Mouse (Mus musculus): ENCODE measurements around the gene Nudt6. TPM values are rescaled to one million over a fixed set of nuclear protein-coding genes. Genes with fewer than 3 reads are reported as not detected.

Nudt6 gene
- total and polyA plus RNA-seq, 3 experiments, result 6.0 to 9.1 TPM; not detected in 1

- Histone ChIP-seq H3K27me3 (ENCODE audit: control insufficient read depth in 1 of 2, insufficient read depth in 2 of 2, low read length in 2 of 2) (no peaks in the 10 kb centered on the region), H3K79me2 (ENCODE audit: control insufficient read depth, insufficient read depth, low read length, poor library complexity) (peaks cover 37% of the 10 kb centered on the region), H3K27ac (ENCODE audit: control insufficient read depth, low read depth, low read length) (peak overlapping the region; percentile 88), H3K4me1 (ENCODE audit: control insufficient read depth in 1 of 2, insufficient read depth in 2 of 2, low read length in 2 of 2) (peaks cover 2 to 6% of the 10 kb centered on the region in 2 experiments; a peak in 1 of 4 replicates), H3K9me3 (replicated peaks; ENCODE audit: insufficient read depth, low read length) (no peaks in the 10 kb centered on the region), H3K36me3 (ENCODE audit: control insufficient read depth in 1 of 2, insufficient read depth in 2 of 2, low read length in 2 of 2) (peaks cover 12% of the 10 kb centered on the region in 2 experiments; a peak in 3 of 4 replicates), H3K4me3 (ENCODE audit: control insufficient read depth in 1 of 2, insufficient read depth in 1 of 2, low read depth in 2 of 2, low read length in 2 of 2) (peak overlapping the region; percentile 91 to 95), H3K9ac (ENCODE audit: control insufficient read depth, low read depth, low read length, poor library complexity, severe bottlenecking) (peak overlapping the region; percentile 94)
- no peak for TF ChIP-seq ZKSCAN1 (IDR thresholded peaks at IDR 0.05; ENCODE audit: low read depth, low read length)
- no peak for TF ChIP-seq ELF1 (IDR thresholded peaks at IDR 0.05; ENCODE audit: low read depth, low read length)
- TF ChIP-seq TAL1 (IDR thresholded peaks at IDR 0.05; ENCODE audit: low read length), result no peak
- TF ChIP-seq UBTF (IDR thresholded peaks at IDR 0.05; ENCODE audit: borderline replicate concordance, insufficient read depth, low read depth, low read length), result no peak
- 0 out of 4 replicates have a peak, but pooled peaks of 1 of the 2 experiments have one; percentile 22 for TF ChIP-seq USF2 (IDR thresholded peaks at IDR 0.05; ENCODE audit: borderline replicate concordance in 1 of 2, insufficient read depth in 1 of 2, low read depth in 1 of 2, low read length in 2 of 2)
- no peak for TF ChIP-seq ZC3H11A (IDR thresholded peaks at IDR 0.05; ENCODE audit: low read depth, low read length)
- no peak for TF ChIP-seq GATA1 (IDR thresholded peaks at IDR 0.05; ENCODE audit: low read depth, low read length)
- TF ChIP-seq NELFE (IDR thresholded peaks at IDR 0.05; ENCODE audit: low read depth, low read length), result no peak
- no peak for TF ChIP-seq EP300 (IDR thresholded peaks at IDR 0.05; ENCODE audit: low read depth in 1 of 2, low read length in 2 of 2)
- TF ChIP-seq POLR2AphosphoS5 (IDR thresholded peaks at IDR 0.05; ENCODE audit: borderline replicate concordance, low read depth, low read length), result no peak
- no peak for TF ChIP-seq E2F4 (IDR thresholded peaks at IDR 0.05; ENCODE audit: borderline replicate concordance, low read depth, low read length)
- TF ChIP-seq MXI1 (IDR thresholded peaks at IDR 0.05; ENCODE audit: low read depth, low read length), result no peak
- peak; percentile 73 for TF ChIP-seq USF1 (IDR thresholded peaks at IDR 0.05; ENCODE audit: low read depth, low read length)
- TF ChIP-seq POLR2AphosphoS2 (IDR thresholded peaks at IDR 0.05; ENCODE audit: low read length), result no peak
- TF ChIP-seq BHLHE40 (IDR thresholded peaks at IDR 0.05; ENCODE audit: borderline replicate concordance, low read depth, low read length), result 0 out of 2 replicates have a peak, but pooled peaks have one; percentile 39
- TF ChIP-seq KAT2A (conservative IDR thresholded peaks at IDR 0.05; ENCODE audit: low read depth, low read length), result no peak
- TF ChIP-seq MYB (IDR thresholded peaks at IDR 0.05; ENCODE audit: low read depth, low read length), result no peak
- no peak for TF ChIP-seq MEF2A (IDR thresholded peaks at IDR 0.05; ENCODE audit: extremely low read depth, insufficient replicate concordance, low read depth, low read length, poor library complexity, severe bottlenecking)
- no peak for TF ChIP-seq CHD1 (IDR thresholded peaks at IDR 0.05; ENCODE audit: low read depth, low read length)
- no peak for TF ChIP-seq TCF12 (IDR thresholded peaks at IDR 0.05; ENCODE audit: low read depth, low read length)
- 0 out of 2 replicates have a peak, but pooled peaks have one; percentile 34 for TF ChIP-seq MYC (IDR thresholded peaks at IDR 0.05; ENCODE audit: low read depth, low read length)
- DNase-seq (ENCODE audit: low read depth, low spot score), result peak; percentile 63
These were observed 630 bp upstream of the Nudt6 start for GRCm38 (mm10) chr3:37420641-37421040.

Data from MEL (cell line).